Mouse (Mus musculus) common myeloid progenitor, adult 5-6 weeks (primary cell): Measurements from ENCODE around the gene Svbp. TPM values are rescaled to one million over a fixed set of nuclear protein-coding genes. Genes with fewer than 3 reads are reported as not detected.

Experiments
- ATAC-seq: replicated peaks from 2 replicates; pipeline ENCODE4 v1.8.0; 2016; ENCODE audit warnings: low read depth, mild to moderate bottlenecking, moderate TSS enrichment, inconsistent platforms; ENCODE audit not compliant: poor library complexity, severe bottlenecking
- total RNA-seq: library from RNA; stranded (forward); fragments of 200-1000, 187-1606 nt; gene quantifications from 2 replicates; pipeline ENCODE4 v1.2.3, GENCODE M21; 2017

The Svbp gene
- total RNA-seq, 1 experiment from 2014 or later: 219 TPM

DNA sequence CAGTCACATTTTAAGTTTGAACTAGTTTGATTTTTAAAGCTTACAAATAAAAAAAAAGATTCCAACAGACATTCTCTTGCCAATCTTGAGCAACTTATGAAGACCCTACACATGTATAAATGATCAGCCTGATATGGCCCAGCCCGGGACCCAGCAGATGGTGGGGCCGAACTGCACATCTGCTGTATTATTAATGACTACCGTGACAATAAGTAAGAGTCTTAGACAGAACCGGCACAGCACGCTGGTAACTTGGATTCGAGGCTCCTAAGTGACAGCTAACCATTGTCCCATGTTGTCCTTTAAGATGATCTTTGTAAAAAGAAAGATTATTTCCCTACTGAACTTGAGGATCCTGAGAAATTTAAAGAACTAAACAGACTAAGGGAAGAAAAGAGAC lies 5.7 kb upstream of the Svbp start:
- no peak for ATAC-seq

DNA sequence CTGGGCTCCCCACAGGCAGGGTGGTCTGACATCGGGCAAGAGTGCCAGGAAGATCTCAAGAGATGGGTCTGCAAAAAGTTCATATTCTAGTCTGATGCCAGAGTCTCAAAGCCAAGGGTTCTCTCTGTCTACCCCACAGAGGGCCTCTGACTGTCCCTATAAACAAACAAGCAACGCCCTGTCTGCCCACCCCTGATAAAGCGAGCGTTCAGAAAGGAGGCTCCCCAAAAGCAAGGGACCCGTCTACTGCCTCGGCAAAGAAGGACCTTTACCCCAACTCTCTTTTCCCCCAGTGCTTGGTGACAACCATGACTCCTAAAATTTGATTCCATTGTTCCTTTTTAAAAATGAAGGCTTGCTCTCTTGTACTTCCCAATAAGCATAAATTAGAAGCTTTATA lies 5.2 kb upstream of the Svbp start, which contains the start of gene Ermap:
TSS of gene Ermap (minus strand) at position 148 of the 400 bp plus-strand sequence.
- ATAC-seq: peak; percentile 53

DNA sequence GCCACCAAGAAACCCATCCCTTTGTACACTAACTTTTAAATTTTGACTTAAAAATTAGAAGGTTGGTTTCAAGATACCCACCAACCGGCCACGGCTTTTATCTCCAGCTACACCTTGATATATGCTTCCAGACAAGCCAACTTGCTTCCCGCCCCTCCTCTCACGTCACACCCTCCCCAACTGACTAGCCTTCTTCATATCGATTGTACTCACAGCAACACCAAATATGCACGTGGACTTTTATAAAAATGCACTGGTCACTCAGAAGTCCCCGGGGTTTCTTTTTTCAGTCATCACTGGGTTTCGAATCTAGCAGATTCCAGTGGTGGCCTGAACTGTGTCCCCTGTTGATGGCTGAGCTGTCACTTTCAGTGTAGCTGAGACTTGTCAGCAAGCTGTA lies 4.5 kb upstream of the Svbp start:
- no peak; the same call in 1 of the 2 replicates for ATAC-seq

- ATAC-seq: no peak
Measured at GRCm38 (mm10) chr4:119191273-119191672, 3.8 kb upstream of the Svbp start.

GRCm38 (mm10) chr4:119192757-119193156 lies 2.3 kb upstream of the Svbp start:
- ATAC-seq: no peak

DNA sequence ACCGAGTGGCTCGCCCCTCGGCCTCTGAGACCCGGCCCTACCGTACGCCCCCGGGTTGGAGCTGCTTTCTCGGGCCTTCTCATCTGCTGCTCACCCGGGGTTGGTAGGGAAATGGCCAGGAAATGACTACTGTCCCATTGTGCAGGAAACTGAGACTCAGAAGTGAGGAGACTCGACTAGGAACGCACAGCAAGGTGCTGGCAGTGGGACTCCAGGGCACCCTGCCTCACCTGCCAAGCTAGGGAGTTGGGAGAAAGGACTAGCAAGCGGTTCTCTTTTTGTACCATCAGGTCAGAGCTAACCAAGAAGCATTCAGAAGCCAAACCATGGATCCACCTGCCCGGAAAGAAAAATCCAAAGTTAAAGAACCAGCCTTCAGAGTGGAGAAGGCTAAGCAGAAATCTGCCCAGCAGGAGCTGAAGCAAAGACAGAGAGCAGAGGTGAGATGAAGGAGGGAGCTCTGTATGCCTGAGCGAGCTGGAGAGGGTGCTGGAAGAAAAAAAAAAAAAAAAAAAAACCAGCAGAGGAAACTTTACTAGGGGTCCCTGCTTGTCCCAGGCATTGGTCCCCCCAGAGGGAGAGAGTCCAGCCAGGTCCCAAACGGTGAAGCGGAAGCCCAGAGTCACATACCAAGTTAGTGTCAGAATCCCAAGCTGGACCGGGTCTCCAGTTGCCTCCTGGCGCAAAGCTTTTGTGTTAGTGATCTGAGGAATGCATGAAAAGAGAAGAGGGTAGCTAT lies 645 bp downstream of the Svbp start:
- peak; percentile 15 for ATAC-seq

DNA sequence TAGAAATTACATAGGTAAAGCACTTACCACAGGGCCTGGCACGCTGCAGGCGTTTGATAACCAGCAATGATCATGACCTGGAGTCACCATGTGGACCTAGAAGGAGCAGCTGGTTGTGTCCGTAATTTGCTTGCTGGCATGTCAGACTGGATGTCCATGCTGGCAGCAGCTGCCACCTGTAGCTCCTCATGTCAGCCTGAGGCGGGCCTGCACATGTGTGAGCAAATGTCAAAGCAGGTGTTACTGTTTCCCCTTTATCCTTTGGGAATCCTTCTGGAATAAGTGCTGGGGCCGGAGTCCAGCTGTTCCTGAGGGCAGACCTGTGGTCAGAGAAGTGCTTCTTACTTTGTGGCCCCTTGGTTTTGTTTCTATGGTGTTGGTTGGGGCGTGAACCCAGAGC lies 3.0 kb downstream of the Svbp start:
- no peak for ATAC-seq

DNA sequence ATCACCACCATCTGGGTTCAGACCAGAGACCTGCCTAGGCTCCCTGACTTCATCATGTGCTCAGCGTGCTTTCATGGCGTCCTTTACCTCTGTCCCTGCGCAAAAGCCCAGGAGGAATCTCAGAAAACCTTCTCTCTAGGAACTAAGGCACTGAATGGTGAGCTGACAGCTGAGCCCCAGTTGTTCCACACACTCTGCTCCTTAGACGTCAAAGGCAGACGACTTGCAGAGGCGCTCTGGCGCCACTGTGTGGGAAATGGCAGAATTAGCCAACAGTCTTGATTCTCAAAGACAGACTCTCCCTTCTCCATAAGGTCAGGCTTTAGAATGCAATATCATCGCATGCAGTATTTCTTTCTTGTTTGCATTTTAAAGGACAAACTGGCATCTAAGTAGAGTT lies 9.6 kb downstream of the Svbp start:
- peak; percentile 91 for ATAC-seq

GRCm38 (mm10) chr4:119216667-119217066 lies 21.6 kb downstream of the Svbp start:
- ATAC-seq: no peak

GRCm38 (mm10) chr4:119218169-119218568 lies 23.1 kb downstream of the Svbp start, which contains the start of gene Tmem269:
TSS of gene Tmem269 (minus strand) at chr4:119218217.
- 0 out of 2 replicates have a peak, but pooled peaks have one; percentile 46 for ATAC-seq

DNA sequence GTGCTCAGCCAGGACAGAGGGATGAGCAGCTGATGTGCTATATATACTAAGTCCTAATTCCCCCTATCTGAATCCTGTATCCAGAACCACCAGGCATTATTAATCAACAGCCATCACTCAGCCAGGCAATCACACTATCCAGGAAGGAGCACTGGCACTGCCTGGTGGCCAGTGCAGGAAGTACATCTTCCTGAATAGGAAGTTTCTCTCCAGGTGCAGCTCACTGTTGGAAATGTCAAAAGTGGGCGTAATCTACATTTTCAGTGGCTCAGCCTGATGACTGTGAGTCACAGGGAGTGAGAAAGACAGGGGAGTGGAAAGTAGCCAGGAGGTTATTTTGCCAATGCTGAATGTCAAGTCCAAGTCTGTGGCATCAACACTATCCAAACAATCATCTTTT lies 28.6 kb downstream of the Svbp start:
- ATAC-seq: peak; percentile 82

GRCm38 (mm10) chr4:119224534-119224933 lies 29.4 kb downstream of the Svbp start:
- no peak for ATAC-seq

DNA sequence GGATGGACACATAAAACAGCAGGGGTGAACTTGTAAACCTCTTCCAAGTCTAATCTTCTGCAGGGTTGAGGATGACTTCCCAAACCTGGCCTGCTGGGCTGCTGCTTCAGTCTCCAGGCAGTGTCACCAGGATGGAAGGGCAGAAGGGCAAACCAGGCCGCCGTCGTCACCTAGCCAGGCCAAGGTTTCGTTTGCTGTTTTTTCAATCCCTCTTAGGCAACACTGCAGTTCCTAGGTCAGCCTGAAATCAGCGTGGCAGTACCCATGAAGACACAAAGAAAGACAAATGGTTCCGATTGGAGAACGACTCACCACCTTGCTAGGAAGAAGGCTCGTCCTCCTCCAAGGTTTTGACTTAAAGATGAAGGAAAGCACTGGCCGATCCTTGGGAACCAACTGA lies 30.6 kb downstream of the Svbp start:
- no peak for ATAC-seq

GRCm38 (mm10) chr4:119226751-119227150 lies 31.6 kb downstream of the Svbp start:
- no peak for ATAC-seq

DNA sequence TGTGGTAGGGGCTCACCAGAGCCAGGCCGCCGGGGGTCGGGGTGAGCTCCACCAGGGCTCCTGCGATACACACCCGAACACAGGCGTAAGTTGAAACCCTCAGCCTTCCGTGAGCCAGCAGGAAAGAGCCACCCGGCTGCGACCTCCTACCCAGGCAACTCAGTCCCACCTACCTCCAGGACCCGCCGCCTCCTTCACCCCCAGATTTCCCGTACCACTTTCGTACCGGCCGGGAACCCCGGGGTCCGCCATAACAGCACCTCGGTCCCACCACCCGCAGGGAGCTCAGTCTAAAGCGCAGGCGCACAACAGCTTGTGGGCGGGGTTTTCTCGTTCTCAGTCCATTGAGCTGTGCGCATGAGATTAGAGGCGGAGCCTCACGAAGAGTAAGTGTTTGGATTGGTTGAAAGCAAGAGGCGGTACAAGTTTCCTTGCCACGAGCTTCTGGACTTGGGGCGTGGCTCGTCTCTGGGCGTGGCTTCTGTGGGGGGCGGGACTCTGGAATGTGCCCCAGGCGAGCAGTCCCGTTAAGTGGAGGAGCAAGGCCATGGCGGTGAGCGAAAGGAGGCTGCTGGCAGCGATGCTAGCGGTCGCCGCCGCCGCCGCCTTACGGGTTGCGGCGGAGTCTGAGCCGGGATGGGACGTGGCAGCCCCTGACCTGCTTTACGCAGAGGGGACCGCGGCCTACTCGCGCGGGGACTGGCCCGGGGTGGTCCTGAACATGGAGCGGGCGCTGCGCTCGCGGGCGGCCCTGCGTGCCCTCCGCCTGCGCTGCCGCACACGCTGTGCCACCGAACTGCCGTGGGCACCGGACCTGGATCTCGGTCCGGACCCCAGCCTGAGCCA lies 37.5 kb downstream of the Svbp start, which contains the start of the genes AU022252 and P3h1:
TSS of gene AU022252 (minus strand) at position 303 of the 846 bp plus-strand sequence.
TSS of gene P3h1 (plus strand) at position 506 of the 846 bp plus-strand sequence.
- ATAC-seq: peak; percentile 95

- peak; percentile 14; the same call in 1 of the 2 replicates for ATAC-seq
Measured at GRCm38 (mm10) chr4:119233256-119233901, 38.3 kb downstream of the Svbp start.

DNA sequence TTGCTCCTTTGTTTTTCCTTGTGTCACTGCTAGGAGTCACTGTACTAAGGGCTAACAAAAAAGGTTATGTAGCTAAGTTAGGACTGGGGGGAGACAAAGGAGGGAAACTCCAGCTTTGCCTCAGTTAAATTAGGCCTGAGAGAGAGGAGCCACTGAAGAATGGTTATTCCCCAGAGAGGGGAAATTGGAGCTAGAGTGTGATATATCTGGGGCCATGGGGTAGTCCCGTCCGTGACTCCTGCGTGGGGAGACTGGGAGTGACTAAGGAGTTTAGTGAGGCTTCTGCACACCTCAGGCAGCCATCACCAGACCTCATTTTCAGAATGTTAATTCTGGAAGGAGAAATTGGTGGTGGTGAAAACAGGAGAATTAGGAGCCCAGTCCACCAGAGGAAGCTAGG lies 39.2 kb downstream of the Svbp start:
- no peak for ATAC-seq

DNA sequence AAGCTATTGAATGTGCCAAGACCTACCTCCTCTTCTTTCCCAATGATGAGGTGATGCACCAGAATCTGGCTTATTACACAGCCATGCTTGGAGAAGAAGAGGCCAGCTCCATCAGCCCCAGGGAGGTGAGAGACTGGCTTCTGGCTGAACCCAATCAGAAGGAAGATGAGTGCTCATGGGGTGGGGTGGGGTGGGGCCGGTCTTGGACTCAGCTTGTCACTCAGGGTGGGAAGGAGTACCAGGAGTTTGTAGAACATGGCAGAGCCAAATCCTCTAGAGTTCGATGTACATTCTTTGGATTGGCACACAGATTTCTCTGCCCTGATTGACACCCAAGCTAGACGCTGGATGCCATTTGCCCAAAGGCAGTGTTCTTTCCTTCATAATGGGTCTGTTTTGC lies 43.6 kb downstream of the Svbp start:
- no peak for ATAC-seq

- peak; percentile 84 for ATAC-seq
Measured at GRCm38 (mm10) chr4:119239181-119239682, 44.1 kb downstream of the Svbp start.

- peak; percentile 34; the same call in 1 of the 2 replicates for ATAC-seq
Measured at GRCm38 (mm10) chr4:119241664-119242063, 46.6 kb downstream of the Svbp start.
